Mouse (Mus musculus) stomach, embryonic 16.5 days (tissue): ENCODE measurements around the gene Gm9507. TPM values are rescaled to one million over a fixed set of nuclear protein-coding genes. Genes with fewer than 3 reads are reported as not detected.
"Not testable (repeated sequence)": the region's sequence is repeated elsewhere in the genome, so short reads cannot be mapped to it uniquely, and the experiment has no call there.

Source experiments
- ATAC-seq: fragments of 200-750 bp; cut with Nextera tagmentation; 2 replicates; pipeline ENCODE4 v1.8.0; 2017; ENCODE audit warnings: moderate number of reproducible peaks, moderate TSS enrichment; ENCODE audit not compliant: insufficient read depth, low FRiP score
- H3K27ac ChIP-seq: fragments of 300-500 bp; sonication (generic); 2 replicates; pipeline ENCODE4 v1.5.1; 2014; ENCODE audit warnings: low read length
- H3K27me3 ChIP-seq: fragments of 300-500 bp; sonication (generic); 2 replicates; pipeline ENCODE4 v1.6.1; 2014; ENCODE audit warnings: low read length, control low read depth, mixed read lengths; ENCODE audit not compliant: control insufficient read depth, insufficient read depth
- H3K36me3 ChIP-seq: fragments of 300-500 bp; sonication (generic); 2 replicates; pipeline ENCODE4 v1.6.1; 2014; ENCODE audit warnings: low read length; ENCODE audit not compliant: control insufficient read depth, insufficient read depth
- H3K4me1 ChIP-seq: fragments of 300-500 bp; sonication (generic); 2 replicates; pipeline ENCODE4 v1.6.1; 2014; ENCODE audit warnings: low read length, control low read depth, mixed read lengths; ENCODE audit not compliant: control insufficient read depth, insufficient read depth
- H3K4me2 ChIP-seq: fragments of 300-500 bp; sonication (generic); 2 replicates; pipeline ENCODE4 v1.6.1; 2014; ENCODE audit warnings: low read depth, low read length, mixed read lengths
- H3K4me3 ChIP-seq: fragments of 300-500 bp; sonication (generic); replicated peaks from 2 replicates; pipeline ENCODE4 v1.5.1; 2014; ENCODE audit warnings: mild to moderate bottlenecking, low read length
- H3K9ac ChIP-seq: fragments of 300-500 bp; sonication (generic); 2 replicates; pipeline ENCODE4 v1.6.1; 2014; ENCODE audit warnings: low read length
- H3K9me3 ChIP-seq: fragments of 300-500 bp; sonication (generic); replicated peaks from 2 replicates; pipeline ENCODE4 v1.6.1; 2016; ENCODE audit warnings: low read length, control low read depth; ENCODE audit not compliant: control insufficient read depth
- WGBS: fragments of 180-500 bp; shearing (Covaris S2); extraction: QIAGEN DNeasy Blood & Tissue Kit; methylation state at CpG from one replicate; pipeline ENCODE4 v1.1.7; 2014; 5-methylcytosine and 5-hydroxymethylcytosine counted together
- polyA plus RNA-seq: library from polyadenylated mRNA; unstranded; fragments of >200 nt; fragmentation: Nextera tagmentation; extraction: Ambion mirVana; gene quantifications from 2 replicates; pipeline ENCODE4 v1.2.1, GENCODE M21; 2015

Gene Gm9507
- polyA plus RNA-seq, 1 experiment from 2014 or later, result not detected

- not testable (repeated sequence) for ATAC-seq, H3K27me3 ChIP-seq, H3K27ac ChIP-seq, H3K9ac ChIP-seq, H3K36me3 ChIP-seq, H3K4me3 ChIP-seq, H3K9me3 ChIP-seq, H3K4me1 ChIP-seq, H3K4me2 ChIP-seq
- WGBS, result 57% methylated on average over 1 of the region's 1 CpGs
Measured at GRCm38 (mm10) chr10:77787876-77788275, 23.8 kb downstream of the Gm9507 start, which contains the start of gene Gm7137. Gene Gm7137 (minus strand): TSS chr10:77788200.

GRCm38 (mm10) chr10:77783396-77783795, 28.2 kb downstream of the Gm9507 start:
- not testable (repeated sequence) for H3K9me3 ChIP-seq, H3K4me1 ChIP-seq, H3K27ac ChIP-seq, H3K27me3 ChIP-seq, H3K36me3 ChIP-seq, H3K9ac ChIP-seq, ATAC-seq, H3K4me2 ChIP-seq, H3K4me3 ChIP-seq
- WGBS, result 80% methylated on average over 1 of the region's 3 CpGs

GRCm38 (mm10) chr10:77782442-77782841, 29.2 kb downstream of the Gm9507 start, which contains the start of gene Gm3250:
Gene Gm3250 (minus strand): TSS chr10:77782542.
- WGBS, result no CpG with 5 or more reads among the region's 1 CpGs
- not testable (repeated sequence) for H3K27ac ChIP-seq, H3K4me1 ChIP-seq, H3K4me2 ChIP-seq, H3K36me3 ChIP-seq, H3K27me3 ChIP-seq, H3K9ac ChIP-seq, ATAC-seq, H3K9me3 ChIP-seq, H3K4me3 ChIP-seq

DNA sequence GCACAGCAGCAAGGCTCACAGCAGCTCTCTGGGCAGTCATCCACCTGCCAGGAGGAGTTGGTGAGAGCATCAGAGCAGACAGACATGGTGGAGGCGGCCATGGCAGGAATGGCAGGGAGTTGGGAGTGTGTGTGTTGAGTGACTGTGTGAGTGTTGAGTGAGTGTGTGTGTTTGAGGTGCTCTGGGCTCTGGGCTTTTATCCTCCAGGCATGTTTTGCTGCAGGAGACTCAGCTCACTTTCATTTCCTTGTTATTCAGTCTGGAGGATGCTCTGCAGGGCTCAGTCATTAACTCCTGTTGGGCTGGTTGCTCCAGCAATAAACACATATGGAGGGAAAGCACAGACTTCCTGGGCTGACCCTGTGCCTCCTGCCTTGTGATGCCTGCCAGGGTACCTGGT, 34.8 kb downstream of the Gm9507 start, which contains the start of gene Gm7138:
Gene Gm7138 (minus strand): TSS at position 101 of the 400 bp plus-strand sequence.
- not testable (repeated sequence) for H3K4me2 ChIP-seq, H3K9ac ChIP-seq, H3K27ac ChIP-seq, ATAC-seq, H3K36me3 ChIP-seq, H3K4me1 ChIP-seq, H3K4me3 ChIP-seq, H3K9me3 ChIP-seq, H3K27me3 ChIP-seq
- 54% methylated on average over 1 of the region's 1 CpGs for WGBS

- H3K4me3 ChIP-seq, H3K36me3 ChIP-seq, H3K27me3 ChIP-seq, ATAC-seq, H3K4me2 ChIP-seq, H3K4me1 ChIP-seq, H3K27ac ChIP-seq, H3K9me3 ChIP-seq, H3K9ac ChIP-seq: not testable (repeated sequence)
- WGBS, result 86% methylated on average over 1 of the region's 3 CpGs
Measured at GRCm38 (mm10) chr10:77772142-77772541, 39.5 kb downstream of the Gm9507 start.

DNA sequence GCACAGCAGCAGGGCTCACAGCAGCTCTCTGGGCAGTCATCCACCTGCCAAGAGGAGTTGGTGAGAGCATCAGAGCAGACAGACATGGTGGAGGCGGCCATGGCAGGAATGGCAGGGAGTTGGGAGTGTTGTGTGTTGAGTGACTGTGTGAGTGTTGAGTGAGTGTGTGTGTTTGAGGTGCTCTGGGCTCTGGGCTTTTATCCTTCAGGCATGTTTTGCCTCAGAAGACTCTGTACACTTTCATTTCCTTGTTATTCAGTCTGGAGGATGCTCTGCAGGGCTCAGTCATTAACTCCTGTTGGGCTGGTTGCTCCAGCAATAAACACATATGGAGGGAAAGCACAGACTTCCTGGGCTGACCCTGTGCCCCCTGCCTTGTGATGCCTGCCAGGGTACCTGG, 40.4 kb downstream of the Gm9507 start, which contains the start of gene Gm3238:
Gene Gm3238 (minus strand): TSS at position 101 of the 400 bp plus-strand sequence.
- H3K9me3 ChIP-seq, H3K4me3 ChIP-seq, H3K4me2 ChIP-seq, H3K4me1 ChIP-seq, H3K27ac ChIP-seq, H3K36me3 ChIP-seq, ATAC-seq, H3K9ac ChIP-seq, H3K27me3 ChIP-seq: not testable (repeated sequence)
- WGBS, result 75% methylated on average over 1 of the region's 1 CpGs

GRCm38 (mm10) chr10:77769727-77770126, 41.9 kb downstream of the Gm9507 start:
- H3K4me2 ChIP-seq, result no peak overlapping the region
- ATAC-seq, result no peak
- WGBS, result 75% methylated on average over 1 of the region's 1 CpGs

More at GRCm38 (mm10) chr10:77769727-77770126, 41.9 kb downstream of the Gm9507 start:
- Histone ChIP-seq H3K4me1 (no peaks in the 10 kb centered on the region), H3K36me3 (no peaks in the 10 kb centered on the region), H3K27me3 (no peaks in the 10 kb centered on the region), H3K27ac (no peak overlapping the region), H3K4me3 (no peak overlapping the region), H3K9me3 (no peaks in the 10 kb centered on the region), H3K9ac (no peak overlapping the region)

Other genes starting within 250 kb of the Gm9507 start
- gene Pttg1ip, start 230.1 kb downstream of the Gm9507 start, polyA plus RNA-seq, result 210 and 244 TPM in 2 replicates
- 324 and 327 TPM in 2 replicates for gene Sumo3, start 205.7 kb downstream of the Gm9507 start, polyA plus RNA-seq
- gene Gm49325, start 205.6 kb downstream of the Gm9507 start, polyA plus RNA-seq, result 4.4 and 10.1 TPM in 2 replicates
- 78.0 and 82.4 TPM in 2 replicates for gene Ube2g2, start 189.6 kb downstream of the Gm9507 start, polyA plus RNA-seq
- gene Tspear, start 125.3 kb downstream of the Gm9507 start, polyA plus RNA-seq, result 0.96 and 1.5 TPM in 2 replicates
- not detected in 2 replicates for gene Gm19402, start 121.1 kb downstream of the Gm9507 start, polyA plus RNA-seq
- gene Gm9508, start 114.6 kb downstream of the Gm9507 start, polyA plus RNA-seq, result not detected in 2 replicates
- gene Gm10272, start 105.2 kb downstream of the Gm9507 start, polyA plus RNA-seq, result not detected in 2 replicates
- 0.27 TPM in 1 of 2 replicates, not detected in the other for gene Gm10024, start 100.4 kb downstream of the Gm9507 start, polyA plus RNA-seq
- not detected in 2 replicates for gene Gm10142, start 96.0 kb downstream of the Gm9507 start, polyA plus RNA-seq
- gene Krtap12-1, start 91.2 kb downstream of the Gm9507 start, polyA plus RNA-seq, result not detected in 2 replicates
- not detected in 2 replicates for gene Gm10100, start 85.4 kb downstream of the Gm9507 start, polyA plus RNA-seq
- not detected in 2 replicates for gene Gm18596, start 69.2 kb downstream of the Gm9507 start, polyA plus RNA-seq
- not detected in 2 replicates for gene Gm9736, start 60.5 kb downstream of the Gm9507 start, polyA plus RNA-seq
- not detected in 2 replicates for gene Gm3233, start 52.2 kb downstream of the Gm9507 start, polyA plus RNA-seq
- not detected in 2 replicates for gene Gm3238, start 40.5 kb downstream of the Gm9507 start, polyA plus RNA-seq
- not detected in 2 replicates for gene Gm7138, start 34.9 kb downstream of the Gm9507 start, polyA plus RNA-seq
- not detected in 2 replicates for gene Gm3250, start 29.3 kb downstream of the Gm9507 start, polyA plus RNA-seq
- gene Gm7137, start 23.6 kb downstream of the Gm9507 start, polyA plus RNA-seq, result not detected in 2 replicates
- gene Gm9639, start 16.8 kb downstream of the Gm9507 start, polyA plus RNA-seq, result not detected in 2 replicates
- gene Gm19668, start 12.7 kb downstream of the Gm9507 start, polyA plus RNA-seq, result not detected in 2 replicates
- gene Gm2696, start 2.8 kb upstream of the Gm9507 start, polyA plus RNA-seq, result not detected in 2 replicates
- gene Krtap10-4, start 15.3 kb upstream of the Gm9507 start, polyA plus RNA-seq, result not detected in 2 replicates
- gene Krtap10-10, start 24.1 kb upstream of the Gm9507 start, polyA plus RNA-seq, result not detected in 2 replicates
- gene Gm36176, start 35.0 kb upstream of the Gm9507 start, polyA plus RNA-seq, result not detected in 2 replicates
- gene Gm10318, start 41.0 kb upstream of the Gm9507 start, polyA plus RNA-seq, result not detected in 2 replicates
- gene Gm3285, start 50.1 kb upstream of the Gm9507 start, polyA plus RNA-seq, result not detected in 2 replicates
- 5.8 and 6.7 TPM in 2 replicates for gene Lrrc3, start 90.7 kb upstream of the Gm9507 start, polyA plus RNA-seq
- 1.1 and 1.5 TPM in 2 replicates for gene Trpm2, start 158.7 kb upstream of the Gm9507 start, polyA plus RNA-seq
- 24.8 and 25.2 TPM in 2 replicates for gene 1810043G02Rik, start 166.7 kb upstream of the Gm9507 start, polyA plus RNA-seq
- 195 and 225 TPM in 2 replicates for gene Pfkl, start 198.2 kb upstream of the Gm9507 start, polyA plus RNA-seq
- 0.56 and 0.63 TPM in 2 replicates for gene Dnmt3l, start 230.1 kb upstream of the Gm9507 start, polyA plus RNA-seq
- 0.15 and 0.20 TPM in 2 replicates for gene Aire, start 231.8 kb upstream of the Gm9507 start, polyA plus RNA-seq